Mouse (Mus musculus) thymus, adult 18-20 months (tissue): ENCODE measurements around the gene Krtap8-1.

Source experiments
- DNase-seq, 2 experiments: peaks; one replicate each; pipeline ENCODE4 v3.0.0; 2022; ENCODE audit warnings: mixed read lengths in 2 of 2

The Krtap8-1 gene

DNA sequence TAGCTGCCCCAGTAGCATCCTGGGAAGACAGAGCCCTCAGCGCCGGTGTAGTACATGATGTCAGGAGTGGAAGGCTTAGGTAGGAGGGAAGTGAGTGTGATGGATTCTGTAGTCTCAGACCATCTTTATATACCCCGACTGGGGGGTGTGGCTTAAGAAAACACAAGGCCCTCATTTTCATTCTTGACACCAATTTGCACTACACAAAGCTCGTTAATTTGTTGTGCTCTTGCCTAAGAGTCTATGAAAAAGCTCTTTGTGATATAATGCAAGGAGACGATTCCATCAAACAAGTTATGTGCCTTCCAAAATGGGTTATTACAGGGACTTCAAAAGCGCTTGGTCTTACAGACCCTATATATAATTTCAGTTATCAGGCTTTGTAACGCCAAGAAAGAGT, at the start of gene Krtap8-1:
Gene Krtap8-1, minus strand, starts transcription at position 101 of the 400 bp plus-strand sequence.
- no peak for DNase-seq

DNA sequence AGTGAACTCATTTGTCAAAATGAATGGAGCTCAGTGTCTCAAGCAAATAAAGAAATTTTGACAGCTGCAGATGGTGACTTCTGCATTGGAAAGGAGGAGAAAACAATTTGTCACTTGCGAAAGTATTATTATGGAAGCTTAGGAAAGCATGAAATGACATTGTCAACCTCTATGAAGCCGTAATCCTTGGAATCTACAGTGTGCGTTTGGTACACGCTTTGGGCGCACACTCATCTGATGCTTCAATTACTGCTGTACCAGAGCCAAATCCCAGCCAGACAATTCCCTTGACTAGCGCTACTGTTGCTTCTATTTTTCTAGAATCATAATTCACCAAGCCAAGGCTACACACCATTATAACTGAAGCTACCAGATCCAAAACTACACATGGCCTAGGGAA, 49.6 kb upstream of the Krtap8-1 start:
- no peak for DNase-seq

DNA sequence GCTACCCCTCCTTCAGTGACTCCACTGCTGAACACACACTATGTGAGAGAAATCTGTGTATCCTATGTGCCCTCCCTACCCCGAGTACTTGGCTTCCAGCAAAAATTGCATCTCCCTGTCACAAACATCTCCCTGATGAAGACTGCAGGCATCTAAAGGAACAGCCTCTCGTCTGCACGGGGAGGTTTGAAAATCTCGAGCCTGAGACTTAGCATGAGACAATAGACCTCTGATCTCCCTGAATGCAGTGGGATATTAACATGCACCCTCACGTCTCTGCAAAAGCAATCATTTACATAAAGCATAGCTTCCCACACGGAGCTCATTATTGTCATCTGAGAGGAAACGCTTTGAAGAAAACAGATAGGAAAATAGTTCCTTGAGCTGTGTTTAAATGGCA, 42.8 kb upstream of the Krtap8-1 start:
- DNase-seq = no peak

DNA sequence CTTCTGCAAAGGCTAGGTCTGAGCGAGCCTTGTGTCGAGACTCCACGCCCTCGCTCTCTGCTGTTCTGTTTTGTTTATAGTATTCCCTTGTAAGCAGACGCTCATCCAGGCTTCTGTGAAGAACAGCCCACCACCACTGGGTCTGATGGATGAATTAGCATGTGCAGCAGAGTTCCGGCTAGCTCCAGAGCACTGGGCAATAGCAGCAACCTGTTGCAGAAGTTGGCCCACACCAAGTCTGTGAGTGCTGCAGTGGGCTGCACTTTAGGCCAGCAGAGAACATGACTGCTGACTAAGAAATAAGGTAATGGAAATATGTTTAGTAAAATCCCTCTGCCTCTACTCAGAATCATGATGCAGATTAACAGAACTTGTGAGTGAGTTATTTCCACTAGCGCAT, 42.1 kb upstream of the Krtap8-1 start:
- no peak for DNase-seq

DNA sequence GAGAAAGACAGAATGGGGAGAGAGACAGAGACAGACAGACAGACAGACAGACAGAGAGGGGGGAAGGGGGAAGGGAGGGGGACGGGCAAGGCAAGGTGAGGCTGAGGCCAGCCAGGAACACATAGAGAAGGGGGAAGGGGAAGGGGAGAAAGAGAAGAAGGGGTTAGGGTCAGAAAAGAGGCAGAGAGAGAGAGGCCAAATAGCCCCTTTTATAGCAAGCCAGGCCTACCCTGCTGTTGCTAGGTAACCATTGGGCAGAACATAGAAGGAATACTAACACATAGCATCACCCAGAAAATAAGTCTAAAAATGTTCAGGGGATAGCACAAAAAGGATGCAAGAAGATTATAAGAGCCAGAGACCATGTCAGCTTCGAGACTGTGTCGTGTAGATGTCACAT, 40.6 kb upstream of the Krtap8-1 start:
- no peak for DNase-seq

DNA sequence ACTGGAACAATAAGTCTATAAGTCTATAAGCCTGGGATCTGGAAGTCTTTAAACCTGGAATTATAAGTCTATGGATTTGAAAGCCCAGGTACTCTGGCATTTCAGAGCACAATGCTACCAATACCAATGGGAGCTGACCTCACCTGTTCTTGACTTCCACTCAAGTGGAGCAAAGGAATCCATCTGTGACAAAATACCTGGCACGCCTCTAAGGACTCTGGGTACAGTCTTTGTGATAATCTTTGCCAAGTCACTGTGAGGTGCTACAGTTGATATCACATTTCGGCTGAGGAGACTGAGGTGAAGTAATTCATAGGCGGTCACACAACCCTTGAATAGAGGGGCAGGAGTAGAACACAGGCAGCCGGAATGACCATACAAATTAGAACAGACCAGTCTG, 33.2 kb upstream of the Krtap8-1 start:
- no peak for DNase-seq

DNA sequence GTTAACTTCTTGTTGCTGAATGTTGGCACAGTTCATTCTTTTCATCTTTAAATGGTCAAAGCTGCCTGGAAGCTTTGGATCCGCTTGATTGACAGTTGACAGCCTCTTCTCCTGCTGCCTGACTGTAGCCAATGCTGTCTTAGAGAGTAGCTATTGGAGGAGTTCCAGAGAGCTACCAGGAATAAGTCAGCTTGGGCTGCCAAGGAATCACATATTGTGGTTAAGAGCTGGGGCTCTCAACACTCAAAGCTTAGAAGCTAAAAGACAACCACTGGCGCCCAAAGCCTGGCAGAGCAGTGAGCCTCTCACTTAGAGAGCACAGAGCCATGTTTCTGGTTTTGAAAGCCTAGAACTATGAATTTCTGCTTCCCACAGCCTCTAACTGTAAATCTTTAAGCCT, 32.8 kb upstream of the Krtap8-1 start:
- DNase-seq = no peak

DNA sequence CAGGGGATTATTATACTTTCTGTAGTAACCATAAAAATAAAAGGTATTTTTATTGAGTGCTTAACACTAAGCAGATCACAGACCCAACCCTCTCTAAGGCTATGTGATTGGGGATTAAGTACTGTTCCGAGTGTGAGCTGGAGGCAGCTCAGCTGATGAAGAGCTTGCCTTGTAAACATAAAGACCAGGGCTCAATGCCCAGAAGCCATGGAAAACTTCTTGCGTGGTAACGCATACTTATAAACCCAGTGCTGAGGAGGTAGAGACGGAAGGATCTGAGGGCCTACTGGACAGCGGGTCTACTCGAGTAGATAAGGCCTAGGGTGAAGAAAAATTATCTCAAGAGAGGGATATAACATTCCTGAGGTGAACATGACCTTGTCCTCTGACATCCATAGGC, 32.3 kb upstream of the Krtap8-1 start:
- no peak for DNase-seq

DNA sequence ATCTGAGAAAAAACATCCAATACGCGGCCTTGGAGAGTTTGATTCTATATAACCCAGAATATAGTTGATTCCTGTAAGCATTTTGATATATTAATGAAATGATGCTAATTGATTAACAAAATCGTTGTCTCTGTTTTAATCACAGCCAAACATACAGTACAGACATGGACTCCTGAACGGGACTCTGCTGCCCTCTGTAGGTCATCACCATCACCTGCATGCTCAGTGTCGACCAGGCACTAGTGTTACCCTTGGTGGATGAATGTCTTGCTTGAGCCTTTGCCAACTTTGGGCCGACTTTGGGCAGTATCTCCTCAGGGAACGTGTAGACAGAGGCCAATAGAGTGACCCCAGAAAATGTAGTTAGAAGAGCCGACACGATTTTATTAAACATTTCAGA, 29.9 kb upstream of the Krtap8-1 start:
- no peak for DNase-seq

DNA sequence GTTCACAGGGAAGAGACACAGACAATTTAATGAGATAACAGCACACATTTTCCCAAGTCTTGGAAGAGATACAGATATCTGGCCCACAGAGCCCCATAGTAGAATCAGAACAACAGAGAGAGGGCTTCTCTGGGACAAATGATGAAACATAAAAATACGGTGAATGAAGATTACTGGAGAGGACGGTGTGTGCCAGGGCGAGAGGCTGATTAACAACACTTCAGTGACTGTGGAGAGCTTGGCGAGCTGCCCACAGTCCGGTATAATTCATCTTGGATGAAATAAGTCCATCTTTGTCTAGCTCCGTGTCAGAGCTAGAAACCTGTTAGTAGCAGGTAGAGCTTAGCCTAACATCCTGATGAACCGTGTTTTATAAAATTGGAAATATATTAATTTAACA, 25.7 kb upstream of the Krtap8-1 start:
- DNase-seq = no peak

DNA sequence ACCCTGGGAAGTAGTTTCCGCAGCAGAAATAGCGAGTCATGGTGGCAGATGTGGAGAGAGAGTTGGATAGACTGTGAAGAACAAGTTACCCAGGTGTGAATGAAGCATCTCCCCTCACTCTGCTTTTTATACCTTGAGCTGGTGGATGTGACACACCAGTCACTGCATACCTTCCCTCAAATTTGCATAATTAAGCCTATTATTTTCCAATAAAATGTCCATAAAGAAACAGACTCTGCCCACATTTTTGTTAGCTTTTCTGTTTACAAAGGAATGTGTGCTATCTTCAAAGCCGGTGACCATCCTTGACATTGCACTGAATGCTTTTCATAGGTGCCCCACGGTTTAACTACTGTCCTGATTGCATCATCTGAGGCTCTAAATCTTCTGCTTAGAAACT, 20.5 kb upstream of the Krtap8-1 start, which contains the start of gene Krtap7-1:
Gene Krtap7-1, minus strand, starts transcription at position 101 of the 400 bp plus-strand sequence.
- DNase-seq = no peak

DNA sequence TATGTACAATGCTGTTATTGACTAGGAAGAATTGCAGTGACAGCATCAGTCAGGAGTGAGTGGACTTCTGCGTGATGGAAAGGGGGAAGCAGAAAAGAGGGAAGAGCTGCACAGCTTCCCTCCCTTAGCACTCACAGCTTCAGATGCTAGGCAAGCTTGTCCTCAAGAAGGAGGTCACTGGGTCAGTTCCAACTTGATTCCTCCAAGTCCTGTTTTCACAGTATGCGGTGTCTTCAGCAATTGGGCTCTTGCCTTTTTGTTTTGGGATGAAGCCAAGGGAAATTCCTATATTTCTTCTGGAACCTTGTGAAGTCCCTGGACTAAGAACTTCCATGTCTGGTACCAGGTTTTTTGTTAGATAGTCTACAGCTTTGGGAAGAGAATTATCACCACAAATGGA, 15.8 kb upstream of the Krtap8-1 start:
- no peak for DNase-seq

DNA sequence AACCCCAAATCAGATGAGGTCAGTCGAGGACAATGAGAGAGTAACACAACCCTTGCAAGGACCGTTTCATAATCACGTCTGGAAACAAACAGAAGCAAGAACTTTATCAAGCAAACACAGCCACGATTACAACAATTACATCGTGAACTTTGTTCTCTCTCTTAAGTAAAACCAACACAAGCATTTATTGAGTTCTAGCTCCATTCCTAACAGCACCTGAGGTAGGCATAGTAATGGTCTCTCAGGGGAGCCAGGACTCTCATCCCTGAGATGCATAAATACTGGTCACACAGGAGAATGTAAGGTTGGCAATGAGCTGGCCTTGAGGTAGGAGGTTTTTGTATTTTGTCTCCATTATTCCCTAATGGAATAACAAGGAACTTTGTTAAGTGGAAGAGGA, 14.1 kb upstream of the Krtap8-1 start:
- DNase-seq = no peak

DNA sequence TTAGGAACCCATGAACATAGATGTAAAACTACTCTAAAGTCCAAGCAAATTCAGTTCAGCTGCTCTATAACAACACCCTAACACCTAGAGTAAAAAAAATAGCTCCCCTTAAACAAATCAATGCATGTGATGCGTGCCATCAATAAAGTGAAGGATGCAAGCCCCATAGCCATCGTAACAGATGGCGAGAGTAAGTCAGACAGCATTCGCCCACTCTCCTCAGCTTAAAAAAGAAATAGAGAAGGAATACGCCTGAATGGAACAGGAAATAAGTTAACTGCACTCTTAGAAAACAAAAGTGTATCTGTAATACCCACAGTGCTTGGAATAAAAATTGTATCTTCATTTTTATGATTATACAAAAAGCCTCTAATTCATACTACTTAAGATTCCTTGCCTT, 9.2 kb upstream of the Krtap8-1 start:
- no peak for DNase-seq

DNA sequence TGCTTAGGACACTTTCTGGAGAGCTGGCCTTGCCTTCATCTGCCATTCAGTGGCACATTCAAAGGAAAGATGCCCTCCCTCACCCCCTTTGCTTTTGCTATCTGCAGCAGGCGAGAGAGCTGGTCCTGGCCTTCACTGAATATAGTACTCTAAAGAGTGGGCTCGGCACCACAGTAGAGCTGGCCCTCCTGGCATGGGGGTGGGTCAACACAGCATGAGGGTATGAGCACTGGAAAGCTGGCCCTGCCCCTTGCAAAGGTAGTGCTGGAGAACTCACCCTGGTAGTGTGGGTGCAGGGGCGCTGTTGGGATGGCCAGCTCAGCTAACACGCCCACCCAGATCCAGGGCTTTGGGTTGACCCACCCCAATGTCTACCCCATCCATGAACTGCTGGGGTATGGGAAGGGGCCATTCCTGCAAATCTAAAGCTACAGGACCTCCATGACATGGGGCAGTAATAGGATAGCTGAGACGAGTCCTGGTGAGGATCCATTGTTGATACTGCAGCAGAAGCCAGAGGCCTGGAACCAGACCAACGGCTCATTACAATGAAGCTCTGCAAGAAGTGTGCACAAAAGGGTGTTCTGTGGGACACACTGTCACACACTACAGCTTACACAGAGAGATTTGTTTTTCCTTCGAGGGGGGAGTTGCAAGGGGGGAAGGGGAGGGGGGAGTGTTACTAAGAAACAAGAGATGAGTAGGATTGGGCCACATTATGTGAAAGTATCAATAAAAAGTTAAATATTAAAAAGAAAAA, 7.8 kb upstream of the Krtap8-1 start:
- no peak for DNase-seq

DNA sequence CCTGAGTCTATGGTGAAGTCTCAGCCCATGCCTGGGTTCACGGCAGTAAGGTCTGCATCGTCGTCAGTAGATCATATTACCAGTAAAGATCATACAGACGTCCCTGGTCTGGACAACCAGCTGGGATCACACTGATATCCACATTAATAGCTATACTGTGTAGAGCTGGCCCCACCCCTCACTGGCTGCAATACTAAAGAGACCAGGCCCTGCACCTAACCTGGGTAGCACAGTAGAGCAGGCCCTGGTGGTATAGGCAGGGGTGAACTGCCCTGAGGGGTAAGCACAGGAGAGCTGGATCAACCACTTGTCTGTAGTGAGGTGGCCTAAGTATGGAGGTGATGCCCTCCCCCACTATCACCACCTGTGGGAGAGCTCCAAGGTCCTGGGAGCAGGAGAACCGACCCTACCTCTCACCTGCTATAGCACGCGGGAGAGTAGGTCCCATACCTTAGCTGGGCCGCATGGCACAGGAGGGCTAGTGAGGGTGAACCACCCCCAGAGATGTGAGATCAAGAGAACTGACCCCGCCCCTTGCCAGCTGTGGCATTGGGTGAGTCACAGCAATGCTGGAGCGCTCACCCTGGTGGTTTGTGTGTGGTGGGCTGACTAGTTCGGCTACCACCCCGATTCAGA, 10.0 kb downstream of the Krtap8-1 start:
- DNase-seq = no peak

DNA sequence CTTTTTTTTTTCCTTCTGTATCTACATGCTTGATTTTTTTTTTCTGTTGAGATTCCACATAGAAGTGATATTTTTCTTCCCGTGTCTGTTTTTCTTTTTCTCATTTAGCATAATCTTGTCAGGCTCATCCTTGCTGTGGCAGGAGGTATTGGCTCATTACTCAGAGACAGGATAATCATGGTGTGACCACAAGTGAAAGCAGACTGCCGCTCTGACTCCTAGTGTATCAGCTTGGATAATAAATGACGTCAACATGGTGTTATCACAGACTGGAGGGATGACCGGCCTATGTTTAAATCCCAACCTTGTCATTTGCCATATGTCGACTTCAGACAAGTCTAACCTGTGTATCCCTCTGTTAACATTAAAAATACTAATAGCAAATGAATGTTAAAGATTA, 26.6 kb downstream of the Krtap8-1 start:
- DNase-seq = no peak
